Mouse (Mus musculus) kidney, postnatal 25 days (tissue): ENCODE results near the gene Bri3.

Experiments used
- DNase-seq, 2 experiments: peaks; one replicate each; pipeline ENCODE4 v3.0.0; 2021; ENCODE audit warnings: mixed read lengths in 2 of 2

Gene Bri3

DNA sequence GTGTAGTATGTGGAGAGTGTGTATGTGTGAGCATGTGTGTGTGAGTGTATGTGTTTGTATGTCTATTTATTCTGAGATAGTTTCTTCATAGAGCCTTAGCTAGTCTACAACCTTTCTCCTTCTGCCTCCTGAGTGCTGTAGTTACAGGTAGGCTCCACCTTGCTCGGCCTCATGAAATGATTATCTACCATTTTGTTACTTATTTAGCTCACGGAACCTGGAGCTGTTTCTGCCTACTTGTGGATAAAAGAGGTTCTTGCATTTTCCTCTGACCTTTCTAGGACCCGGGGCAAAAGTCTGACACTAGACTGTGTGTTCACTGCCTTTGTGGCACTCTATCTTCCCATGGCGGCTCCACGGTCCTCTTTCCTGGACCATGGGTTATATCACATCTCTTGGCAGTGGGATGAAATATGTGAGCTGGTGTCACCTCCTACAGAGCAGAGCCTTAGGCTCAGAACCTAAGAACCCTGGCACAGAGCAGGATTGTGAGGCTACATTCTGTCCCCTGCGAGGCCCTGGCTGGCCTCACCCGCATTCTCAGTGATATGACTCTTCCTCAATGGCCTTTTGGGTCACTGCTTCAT is at the start of gene Bri3:
TSS of gene Bri3 (plus strand) at position 537 of the 587 bp plus-strand sequence.
- DNase-seq = no peak

DNA sequence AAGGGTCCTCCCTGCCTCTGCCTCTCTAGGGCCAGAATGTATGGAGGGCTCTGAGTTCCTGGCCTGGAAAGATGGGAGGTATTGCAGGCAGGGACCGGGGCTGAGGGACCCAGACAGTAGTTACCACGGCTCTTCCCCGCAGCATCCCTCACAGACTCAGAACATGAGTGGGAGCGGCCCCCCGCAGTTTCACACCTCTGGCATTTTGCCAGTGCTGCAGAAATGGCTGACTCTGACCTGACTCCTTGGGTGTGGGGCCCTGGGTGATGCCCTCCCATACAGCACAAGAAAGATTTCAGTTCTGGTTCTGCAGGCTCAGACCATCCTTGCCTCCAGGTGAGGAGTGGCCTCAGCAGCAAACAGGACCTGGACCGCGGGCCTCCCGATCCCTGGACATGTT is 48.7 kb upstream of the Bri3 start:
- DNase-seq = no peak

DNA sequence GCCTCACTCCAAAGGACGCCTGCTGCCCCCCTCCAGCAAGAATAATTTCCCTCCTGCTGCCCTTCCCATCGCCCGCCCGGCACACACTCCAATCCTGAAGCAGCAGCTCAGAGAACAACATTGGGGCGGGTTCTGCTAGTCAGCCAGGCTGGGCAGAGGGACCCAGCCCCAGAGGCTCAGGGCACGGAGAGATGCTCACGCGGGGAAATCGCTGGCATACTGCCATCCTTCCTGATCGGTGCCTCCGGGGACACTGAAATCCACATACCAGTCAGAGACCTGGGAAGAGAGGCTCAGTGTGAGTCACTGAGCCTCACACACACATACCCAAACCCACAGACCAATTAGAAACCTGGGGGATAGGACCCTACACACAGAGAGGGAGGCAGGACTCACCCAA is 43.6 kb upstream of the Bri3 start:
- no peak for DNase-seq

DNA sequence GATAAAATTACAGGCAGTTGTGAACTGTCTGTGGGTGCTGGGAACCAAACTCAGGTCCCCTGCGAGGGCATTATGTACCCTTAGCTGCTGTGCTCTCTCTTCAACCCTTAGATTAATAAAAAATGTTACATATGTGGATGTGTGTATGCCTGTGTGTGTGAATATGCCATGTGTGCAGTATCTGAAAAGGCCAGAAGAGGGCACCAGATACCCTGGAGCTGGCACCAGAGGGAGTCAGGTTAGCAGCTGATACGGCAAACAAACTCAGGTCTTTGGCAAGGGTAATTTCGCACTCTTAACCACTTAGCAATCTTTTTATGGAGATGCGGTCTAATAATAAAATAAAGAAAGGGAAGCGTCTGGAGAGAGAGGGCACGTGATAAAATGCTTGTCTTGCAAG is 41.8 kb upstream of the Bri3 start:
- no peak for DNase-seq

DNA sequence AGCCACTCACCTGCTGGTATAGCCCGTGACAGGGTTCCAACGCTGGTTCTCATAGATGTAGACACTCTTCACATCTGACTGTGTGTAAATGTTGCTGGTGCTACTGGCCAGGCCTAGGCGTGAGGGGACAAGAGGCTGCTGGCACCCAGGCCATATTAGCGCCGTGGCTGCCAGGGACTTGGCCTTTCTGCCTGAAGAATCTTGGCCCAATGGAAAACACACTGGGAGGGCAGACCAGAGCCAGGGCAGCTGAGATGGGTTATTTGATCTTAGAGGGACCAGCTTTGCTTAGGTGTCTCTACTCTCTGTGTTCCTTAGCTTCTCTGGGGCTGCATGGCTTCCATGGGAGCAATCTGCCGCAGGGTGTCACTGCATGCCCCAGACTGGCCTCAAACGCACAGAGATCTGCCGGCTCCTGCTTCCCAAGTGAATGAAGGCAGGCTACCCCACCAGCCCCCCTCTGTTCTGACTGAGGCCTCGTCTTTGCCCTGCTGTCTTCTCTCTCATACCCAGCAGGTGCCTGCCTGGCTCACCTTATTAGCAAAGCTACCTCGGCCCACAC is 40.8 kb upstream of the Bri3 start:
- no peak for DNase-seq

DNA sequence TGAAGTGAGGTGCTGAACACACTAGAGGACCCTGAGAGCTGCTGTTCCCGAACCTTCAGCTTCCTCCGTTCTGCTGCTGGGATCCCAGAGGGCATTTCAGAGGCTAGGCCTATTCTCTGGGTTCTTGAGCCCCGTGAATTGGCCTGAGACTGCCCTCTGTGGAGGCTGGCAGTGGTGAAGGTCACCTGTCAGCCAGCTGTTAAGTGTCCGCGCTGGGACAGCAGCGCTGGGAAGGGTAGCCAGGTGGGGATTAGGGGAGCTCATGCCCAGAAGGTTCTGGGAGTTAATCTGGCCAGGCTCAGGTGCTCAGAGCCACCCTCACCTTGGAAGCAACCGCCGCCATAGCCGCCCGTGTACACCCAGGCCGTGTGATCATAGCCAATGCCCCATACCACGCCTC is 39.9 kb upstream of the Bri3 start:
- DNase-seq = no peak

DNA sequence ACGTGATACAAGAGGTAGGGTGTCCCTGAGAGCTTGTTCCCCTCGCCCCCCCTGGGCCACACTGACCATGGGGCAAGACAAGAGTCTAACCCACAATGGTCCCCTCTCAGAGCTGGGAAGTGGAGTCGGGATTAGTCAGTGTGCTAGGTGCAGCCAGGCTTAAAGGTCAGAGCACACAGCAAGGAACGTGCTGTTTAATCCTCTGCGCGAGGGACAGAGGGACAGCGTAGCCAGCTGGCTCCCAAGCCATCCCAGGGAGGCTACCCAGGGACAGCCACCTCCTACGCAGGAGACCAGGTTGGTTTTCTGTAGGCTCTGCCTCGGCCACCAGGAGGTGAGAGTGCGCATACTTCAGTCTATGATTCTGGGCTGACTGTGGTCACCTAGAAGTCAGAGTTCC is 39.3 kb upstream of the Bri3 start:
- DNase-seq = no peak

DNA sequence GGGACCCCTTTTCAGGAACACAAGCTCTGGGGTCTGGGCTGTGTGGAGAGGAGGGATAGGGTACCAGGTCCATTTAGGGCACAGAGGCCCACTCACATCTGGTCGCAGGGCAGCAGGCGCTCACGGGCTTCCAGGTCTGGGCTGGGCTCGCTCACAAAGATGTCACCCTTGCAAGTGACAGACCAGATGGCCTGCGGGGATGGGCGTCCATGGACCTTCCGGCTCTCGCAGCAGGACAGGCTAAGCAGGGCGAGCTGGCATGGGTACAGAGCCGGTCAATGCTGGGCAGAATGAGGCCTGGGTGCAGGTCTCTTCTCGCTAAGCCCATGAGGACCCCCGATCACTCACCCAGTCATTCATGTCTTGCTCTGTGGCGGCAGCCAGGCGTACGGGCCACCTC is 38.2 kb upstream of the Bri3 start:
- no peak for DNase-seq

DNA sequence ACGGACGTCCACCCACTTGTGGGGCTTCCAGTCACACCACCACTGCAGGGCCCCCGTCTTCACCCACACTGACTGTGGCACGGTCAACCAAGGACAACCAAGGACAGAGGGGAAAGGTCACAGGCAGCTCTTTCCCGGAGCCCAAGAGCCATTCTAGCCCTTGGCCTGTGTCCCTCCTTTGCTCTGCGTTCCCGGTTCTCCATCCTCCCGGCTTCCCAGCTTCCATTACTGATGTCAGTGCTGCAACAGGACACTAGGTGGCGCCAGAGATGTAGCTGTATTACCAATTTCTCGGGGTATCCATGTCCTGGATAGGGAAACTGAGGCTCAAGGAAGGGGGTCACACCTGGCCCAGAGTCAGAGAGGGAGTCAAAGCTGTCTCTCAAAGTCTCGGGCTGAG is 36.8 kb upstream of the Bri3 start:
- DNase-seq = peak in 1 of 2 experiments; percentile 69

DNA sequence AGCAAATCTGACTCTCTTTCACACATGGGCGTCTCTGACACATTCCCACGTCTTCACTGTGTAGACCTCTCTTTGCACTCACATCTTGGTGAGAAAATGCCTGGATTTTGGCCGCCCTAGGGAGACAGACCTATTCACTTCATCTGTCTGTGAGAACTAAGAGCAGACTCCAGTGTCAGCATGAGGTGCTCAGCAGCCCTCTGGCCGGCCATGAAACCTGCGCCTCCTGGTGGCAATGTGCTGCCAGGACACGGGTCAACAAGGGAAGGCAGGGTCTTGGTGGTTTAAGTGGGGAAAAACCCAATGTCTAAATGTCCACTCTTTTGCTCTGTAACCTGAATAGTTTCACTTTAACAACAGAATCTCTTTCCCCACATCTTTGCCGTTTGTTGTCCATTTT is 29.8 kb upstream of the Bri3 start:
- peak; percentile 66 to 74 for DNase-seq

DNA sequence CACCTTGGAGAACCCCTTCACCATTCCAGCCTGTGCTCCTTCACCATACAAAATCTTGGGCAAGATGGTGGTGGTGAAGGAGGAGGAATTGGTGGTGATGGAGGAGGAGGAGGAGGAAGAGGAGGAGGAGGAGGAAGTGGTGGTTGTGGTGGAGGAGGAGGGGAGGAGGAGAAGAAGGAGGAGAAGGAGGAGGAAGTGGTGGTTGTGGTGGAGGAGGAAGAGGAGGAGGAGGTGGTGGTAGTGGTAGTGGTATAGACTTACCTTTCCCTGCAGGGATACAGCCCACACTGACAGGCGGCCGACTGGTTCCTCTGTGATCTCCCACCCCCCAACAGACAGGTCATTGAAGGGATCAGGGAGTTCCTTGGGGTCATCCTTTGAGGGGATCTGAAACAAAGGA is 28.2 kb upstream of the Bri3 start:
- no peak for DNase-seq

DNA sequence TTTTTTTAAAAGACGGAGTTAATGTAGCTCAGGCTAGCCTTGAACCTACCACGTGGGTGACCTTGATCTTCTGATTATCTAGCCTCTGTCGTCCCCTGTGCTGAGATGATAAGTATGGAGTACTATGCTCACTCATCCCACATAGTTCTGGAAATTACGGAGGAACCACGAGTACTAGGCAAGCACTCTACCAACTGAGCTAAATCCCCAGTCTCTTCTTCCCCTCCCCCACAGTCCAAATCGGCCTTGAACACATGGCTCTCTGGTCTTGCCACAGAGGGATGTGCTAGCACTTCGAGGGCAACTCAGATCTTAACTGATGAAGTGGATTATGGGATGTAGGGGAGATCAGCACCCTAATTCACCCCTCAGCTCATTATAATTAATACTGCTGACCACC is 26.2 kb upstream of the Bri3 start:
- no peak for DNase-seq

DNA sequence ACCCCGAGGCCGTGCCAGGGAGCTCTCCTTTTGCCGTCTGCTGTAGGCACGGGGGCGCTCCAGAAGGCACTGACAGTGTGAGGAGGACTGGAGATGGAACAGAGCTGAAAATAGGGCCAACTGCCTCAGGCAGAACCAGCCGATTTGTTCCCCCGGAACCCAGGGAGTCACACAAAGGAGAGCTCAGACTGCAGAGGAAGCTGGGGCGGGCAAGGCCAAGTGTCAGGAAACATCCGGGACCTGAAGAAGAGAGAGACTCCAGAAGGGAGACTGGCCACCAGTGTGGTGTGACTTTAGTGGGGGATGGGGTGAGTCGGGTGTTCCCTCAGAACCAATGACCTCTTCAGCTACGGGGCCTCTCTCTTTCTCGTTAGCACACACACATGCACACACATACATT is 24.9 kb upstream of the Bri3 start:
- peak; percentile 57 to 67 for DNase-seq

DNA sequence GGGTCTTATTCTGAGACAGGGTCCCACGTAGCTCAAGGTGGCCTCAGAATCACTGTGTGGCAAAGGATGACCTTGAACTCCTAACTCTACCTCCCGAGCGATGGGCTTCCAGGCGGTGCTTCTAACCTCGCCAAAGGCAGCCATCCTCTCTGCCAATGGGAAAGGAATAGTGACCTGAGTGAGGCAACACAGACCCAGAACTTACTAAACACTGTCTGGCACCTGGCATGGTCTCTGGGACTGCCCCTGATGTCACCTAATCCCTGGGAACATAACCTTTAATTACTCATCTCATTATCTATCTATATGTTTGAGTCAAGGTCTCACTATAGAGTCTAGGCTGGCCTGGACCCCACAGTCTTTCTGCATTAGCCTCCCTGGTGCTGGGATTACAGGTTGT is 24.3 kb upstream of the Bri3 start:
- DNase-seq = no peak

DNA sequence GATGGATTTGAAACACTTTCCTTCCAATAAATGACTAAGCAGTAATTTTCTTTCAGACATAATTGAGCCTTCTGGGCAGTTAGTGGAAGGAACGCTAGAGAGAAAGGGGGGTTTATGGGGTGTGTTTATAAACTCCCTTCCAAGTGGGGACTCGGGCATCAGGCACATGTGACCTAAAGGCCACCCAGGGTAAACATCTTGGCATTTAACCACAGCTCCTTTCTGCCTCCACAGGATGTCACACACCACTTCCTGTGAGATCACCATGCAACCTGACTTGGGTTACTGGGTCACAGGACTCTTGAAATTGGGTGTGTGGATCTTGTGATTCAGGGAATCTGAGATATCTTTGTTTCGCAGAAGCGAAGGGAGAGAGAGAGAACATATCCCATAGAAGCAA is 22.9 kb upstream of the Bri3 start:
- no peak for DNase-seq

DNA sequence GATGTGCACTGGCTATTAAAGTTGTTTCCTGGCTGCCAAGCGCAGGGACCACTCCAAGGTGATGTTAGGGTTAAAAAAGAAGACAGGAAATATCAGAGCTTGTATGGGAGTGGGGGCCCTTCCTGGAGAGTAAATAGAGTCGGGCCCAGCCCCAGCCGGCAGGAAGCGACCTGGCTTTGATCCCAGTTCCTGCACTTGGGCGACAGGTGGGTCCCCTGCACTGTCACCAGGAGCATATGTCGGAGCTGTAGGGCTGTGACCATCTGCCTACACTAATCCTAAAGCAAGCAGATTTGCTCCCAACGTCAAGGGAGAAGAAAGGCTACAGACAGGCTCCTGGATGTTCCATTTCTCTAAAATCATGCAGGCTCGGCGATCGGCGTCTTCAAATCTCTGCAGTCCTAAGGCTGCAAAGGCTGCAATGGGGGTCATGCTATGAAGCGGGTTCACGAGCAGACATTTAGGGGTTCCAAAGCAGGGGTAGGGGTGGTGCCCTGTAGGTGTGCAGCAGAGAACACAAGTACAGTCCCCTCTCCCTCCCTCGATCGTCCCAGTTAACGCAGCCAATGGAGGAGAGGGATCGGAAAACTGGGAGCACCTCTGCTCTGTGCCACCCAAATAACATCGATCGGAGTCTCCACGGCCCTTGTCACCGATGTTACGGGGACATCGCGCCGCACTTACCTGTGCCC is 21.3 kb upstream of the Bri3 start:
- peak; percentile 73 to 82 for DNase-seq

DNA sequence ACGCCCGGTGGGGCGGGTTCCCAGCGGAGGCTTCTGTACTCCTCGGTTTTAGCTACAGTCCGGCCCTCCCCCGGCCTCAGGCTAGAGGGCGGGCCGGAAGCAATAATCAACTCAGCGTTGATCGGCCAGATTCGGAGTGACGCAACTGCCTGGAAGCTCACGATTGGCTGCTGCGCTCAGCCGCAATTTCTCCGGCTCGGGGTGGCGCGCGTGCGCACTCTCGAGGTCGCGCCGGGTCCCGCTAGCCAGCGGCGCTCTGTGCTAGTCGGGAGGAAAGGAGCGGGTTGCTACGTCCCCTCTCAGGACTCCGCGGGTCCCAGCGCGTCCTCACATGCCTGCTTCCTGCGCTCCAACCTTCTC is 20.8 kb upstream of the Bri3 start, which contains the start of gene Tecpr1:
TSS of gene Tecpr1 (minus strand) at position 113 of the 360 bp plus-strand sequence.
- DNase-seq = peak; percentile 96 to 98

DNA sequence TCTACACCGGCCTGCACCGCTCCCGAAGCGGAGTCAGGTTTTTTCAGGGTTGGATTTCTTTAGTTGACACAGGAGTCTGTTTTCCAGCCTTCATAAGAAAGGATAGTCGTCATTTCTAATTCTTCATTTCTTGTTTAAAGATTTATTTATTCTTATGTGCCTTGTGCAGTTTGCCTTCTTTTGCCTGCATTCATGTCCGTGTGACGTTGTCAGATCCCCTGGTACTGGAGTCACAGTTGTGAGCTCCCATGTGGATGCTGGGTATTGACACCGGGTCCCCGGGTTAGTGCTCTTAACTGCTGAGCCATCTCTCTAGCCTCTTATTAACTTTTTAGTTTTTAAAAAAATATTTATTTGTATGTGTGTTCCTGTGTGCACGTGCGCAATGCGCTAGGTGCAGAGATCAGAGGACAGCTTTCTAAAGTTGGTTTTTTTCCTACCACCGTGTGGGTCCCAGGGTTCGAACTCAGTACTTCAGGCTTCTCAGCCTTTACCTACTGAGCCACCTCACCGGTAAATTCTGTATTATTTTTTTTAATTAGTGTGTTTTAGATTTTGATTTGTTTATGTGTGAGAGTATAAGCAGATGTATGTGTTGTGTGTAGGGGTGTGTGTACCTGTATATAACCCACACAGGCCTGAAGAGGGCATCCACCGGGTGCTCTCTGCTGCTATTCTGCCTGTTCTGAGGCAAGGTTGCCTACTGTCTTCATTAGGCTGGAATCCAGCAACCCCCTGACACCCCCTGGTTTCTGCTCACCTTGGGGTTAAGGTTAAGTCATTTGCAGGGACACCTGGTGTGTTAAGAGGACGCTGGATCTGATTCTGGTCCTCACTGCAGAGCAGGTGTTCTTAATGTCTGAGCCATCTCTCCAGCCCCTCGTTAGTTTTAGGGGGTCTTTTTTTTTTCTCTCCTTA is 20.1 kb upstream of the Bri3 start:
- DNase-seq = no peak

DNA sequence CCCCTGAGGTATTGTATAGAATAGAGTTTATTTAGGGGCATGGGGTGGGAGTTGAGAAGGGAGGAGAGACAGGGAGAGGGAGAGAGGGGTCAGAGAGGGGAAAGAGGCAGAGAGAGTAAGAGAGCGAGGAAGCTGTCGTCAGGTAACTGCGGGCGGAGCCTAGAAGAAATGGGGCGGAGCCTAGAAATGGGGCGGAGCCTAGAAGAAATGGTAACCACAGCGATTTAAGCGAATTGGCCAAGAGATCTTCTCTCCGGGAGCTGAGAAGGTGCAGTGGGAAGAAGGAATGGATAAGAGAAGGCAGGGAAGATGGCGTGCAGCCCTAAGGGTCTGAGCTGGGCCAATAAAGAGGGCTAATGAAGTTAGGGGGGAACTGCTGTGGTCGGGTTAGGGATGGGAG is 18.0 kb upstream of the Bri3 start:
- DNase-seq = no peak

DNA sequence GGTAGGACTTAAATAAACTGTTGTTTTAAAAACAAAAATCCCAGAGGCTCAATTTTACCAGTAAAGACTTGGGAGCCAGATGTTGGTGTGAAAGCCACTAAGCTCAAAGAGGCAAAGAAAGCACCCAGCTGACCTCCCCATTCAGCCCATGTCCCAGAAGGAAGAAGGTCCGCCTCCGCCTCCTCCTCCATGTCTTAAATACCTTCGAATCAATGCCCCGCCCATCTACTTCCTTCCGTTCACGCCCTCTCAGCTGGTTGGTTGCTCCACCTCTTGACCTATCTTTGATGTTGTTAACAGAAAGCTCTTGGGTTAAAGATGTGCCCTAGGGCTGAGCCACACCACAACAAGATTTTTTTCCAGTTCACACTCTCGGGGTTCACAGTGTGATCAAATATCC is 14.0 kb upstream of the Bri3 start:
- DNase-seq = no peak

DNA sequence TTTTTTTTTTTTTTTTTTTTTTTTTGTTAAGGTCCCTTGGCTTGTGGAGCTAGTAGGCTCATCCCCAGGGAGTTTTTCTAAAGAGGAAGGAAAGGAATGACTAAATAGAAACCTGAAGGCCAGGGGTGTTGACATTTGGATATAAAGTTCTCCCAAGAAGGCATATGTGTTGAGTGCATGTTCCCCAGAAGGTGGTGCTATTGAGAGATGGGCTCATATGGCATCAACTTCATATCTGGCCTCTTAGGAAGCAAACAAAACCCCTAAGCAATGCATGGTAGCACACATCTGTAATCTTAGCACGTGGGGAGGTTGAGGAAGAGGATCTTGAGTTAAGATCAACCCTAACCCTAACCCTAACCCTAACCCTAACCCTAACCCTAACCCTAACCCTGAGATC is 12.8 kb upstream of the Bri3 start:
- no peak for DNase-seq

DNA sequence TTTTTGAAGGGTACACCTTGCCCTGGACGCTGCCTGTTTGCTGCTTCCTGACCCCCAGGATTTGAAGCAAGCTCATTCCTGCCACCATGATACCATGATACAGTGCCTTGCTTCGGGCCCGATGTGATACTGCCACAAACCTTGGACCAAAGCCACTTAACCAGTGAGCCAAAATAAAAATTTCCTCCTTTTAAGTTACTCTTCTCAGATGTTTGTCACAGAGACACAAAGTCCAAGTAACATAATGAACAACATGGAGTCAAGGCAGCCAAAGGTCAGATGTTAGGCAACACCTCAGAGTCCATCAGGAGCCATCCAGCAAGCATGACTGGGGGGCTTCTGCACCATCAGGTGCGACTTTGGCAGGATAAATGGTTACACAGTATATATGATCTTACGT is 11.7 kb upstream of the Bri3 start:
- no peak for DNase-seq

DNA sequence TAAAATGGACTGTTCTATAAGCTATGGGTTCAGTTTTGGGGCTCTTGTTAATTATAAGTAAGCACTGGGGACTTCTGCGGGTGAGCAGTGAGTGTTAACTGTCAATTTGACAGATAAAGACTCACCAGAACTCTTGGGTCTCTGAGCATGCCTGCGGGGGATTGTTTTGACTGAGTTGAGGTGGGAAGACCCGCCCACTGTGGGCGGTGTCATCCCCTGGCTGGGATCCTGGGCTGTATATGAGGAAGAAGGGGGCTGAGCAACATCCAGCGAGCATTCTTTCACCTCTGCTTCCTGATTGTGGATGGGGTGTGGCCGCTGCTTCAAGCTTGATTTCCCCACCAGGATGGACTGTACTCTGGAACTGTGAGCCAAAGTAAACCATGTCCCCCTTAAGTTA is 10.0 kb upstream of the Bri3 start:
- no peak for DNase-seq

DNA sequence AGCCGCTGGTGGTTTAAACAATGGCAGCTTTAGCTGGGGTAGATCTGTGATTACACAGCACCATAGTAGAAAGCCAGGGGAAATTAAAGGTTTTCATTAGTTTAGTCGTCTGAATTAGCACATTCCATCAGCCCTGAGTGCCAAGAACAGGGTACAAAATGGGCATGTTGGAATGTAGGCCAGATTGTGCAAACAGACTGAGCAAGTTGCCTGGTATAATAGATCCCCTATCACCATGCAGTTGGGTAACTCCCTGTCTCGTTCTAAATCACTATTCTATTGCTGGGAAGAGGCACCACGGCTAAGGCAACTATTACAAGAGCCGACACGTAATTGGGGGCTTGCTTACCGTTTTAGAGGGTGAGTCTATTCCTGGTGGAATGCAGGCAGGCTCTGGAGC is 9.5 kb upstream of the Bri3 start:
- no peak for DNase-seq
